Mouse (Mus musculus) layer of hippocampus, adult 2 months (tissue): ENCODE results near the gene Trim47. TPM values are rescaled to one million over a fixed set of nuclear protein-coding genes. Genes with fewer than 3 reads are reported as not detected.

Source experiments
- DNase-seq, 2 experiments: peaks; one replicate each; pipeline ENCODE4 v3.0.0; 2022; ENCODE audit warnings: low spot score in 2 of 2
- H3K27ac ChIP-seq: fragments of 200-600 bp; 2 replicates; pipeline ENCODE4 v1.8.1; 2022
- H3K4me3 ChIP-seq: fragments of 200-600 bp; 2 replicates; pipeline ENCODE4 v1.8.1; 2022; ENCODE audit warnings: mild to moderate bottlenecking
- CTCF ChIP-seq: fragments of 200-600 bp; conservative IDR thresholded peaks from 2 replicates; pipeline ENCODE4 v1.8.1; 2022; ENCODE audit warnings: antibody characterized with exemption, mild to moderate bottlenecking, moderate library complexity
- long read RNA-seq, 2 experiments: library from polyadenylated mRNA; stranded (forward); transcript quantifications; one replicate each; pipeline ENCODE4 v2.0.0; 2021; ENCODE audit warnings: borderline mapping rate in 2 of 2
- total RNA-seq, 2 experiments: library from RNA; stranded (reverse); gene quantifications; 2 replicates each; pipeline ENCODE4 v1.2.3; 2021

Gene Trim47
- 1 to 10 TPM; 4.6 to 7.2 TPM for total RNA-seq
- long read RNA-seq, experiment 1, partial matches to known transcripts, result 1 of 11 reads
- long read RNA-seq, experiment 1, other reads (novel, unspliced or antisense), result 4 of 11 reads
- long read RNA-seq, experiment 2, partial matches to known transcripts, result 1 of 7 reads
- long read RNA-seq, experiment 2, other reads (novel, unspliced or antisense), result 1 of 7 reads

- Histone ChIP-seq H3K27ac (no peak within 1 kb of the TSS), H3K4me3 (no peak within 1 kb of the TSS)
- no peak for TF ChIP-seq CTCF
- DNase-seq, result no peak
These were observed at the start of gene Trim47 for GRCm38 (mm10) chr11:116127156-116127980. TSS of gene Trim47 (minus strand) at chr11:116127210.

DNA sequence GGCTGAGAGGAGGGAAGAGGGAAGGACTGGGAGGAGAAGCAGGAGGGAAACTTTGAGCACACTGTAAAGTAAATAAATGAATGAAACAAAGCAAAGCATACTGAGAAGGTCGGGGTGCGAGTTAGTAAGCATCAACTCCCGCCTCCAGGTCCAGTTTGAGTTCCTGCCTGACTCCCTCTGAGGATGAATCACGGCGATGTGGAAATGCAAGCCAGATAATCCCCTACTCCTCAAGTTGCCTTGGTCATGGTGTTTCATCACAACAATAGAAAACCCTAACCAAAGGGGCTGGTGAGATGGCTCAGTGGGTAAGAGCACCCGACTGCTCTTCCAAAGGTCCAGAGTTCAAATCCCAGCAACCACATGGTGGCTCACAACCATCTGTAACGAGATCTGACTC is 49.0 kb upstream of the Trim47 start:
- H3K27ac ChIP-seq, result no peak overlapping the region
- DNase-seq, result no peak
- no peak for TF ChIP-seq CTCF
- no peak overlapping the region for H3K4me3 ChIP-seq

- DNase-seq, result no peak
- no peak overlapping the region for H3K4me3 ChIP-seq
- no peak for TF ChIP-seq CTCF
- H3K27ac ChIP-seq, result no peak overlapping the region
These were observed 47.9 kb upstream of the Trim47 start for GRCm38 (mm10) chr11:116174775-116175448.

DNA sequence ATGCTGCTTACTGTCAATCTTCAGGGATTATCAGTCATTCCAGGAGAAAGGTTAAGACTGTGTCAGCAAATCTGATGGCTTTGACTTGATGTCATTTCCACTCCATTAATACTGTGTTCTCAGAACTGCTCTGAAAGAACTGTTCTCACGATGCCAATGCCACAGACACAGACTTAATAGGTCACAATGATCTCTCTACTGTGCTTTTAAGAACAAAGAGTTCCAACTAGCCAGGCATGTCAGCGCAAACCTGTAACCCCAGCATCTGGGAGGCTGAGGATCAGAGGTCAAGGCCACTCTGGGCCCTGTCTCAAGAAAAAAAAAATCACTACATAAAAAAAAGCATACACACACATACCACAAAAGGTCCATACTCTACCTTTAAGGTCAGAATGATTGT is 44.9 kb upstream of the Trim47 start:
- no peak for TF ChIP-seq CTCF
- H3K27ac ChIP-seq, result no peak overlapping the region
- DNase-seq, result no peak
- H3K4me3 ChIP-seq, result no peak overlapping the region

DNA sequence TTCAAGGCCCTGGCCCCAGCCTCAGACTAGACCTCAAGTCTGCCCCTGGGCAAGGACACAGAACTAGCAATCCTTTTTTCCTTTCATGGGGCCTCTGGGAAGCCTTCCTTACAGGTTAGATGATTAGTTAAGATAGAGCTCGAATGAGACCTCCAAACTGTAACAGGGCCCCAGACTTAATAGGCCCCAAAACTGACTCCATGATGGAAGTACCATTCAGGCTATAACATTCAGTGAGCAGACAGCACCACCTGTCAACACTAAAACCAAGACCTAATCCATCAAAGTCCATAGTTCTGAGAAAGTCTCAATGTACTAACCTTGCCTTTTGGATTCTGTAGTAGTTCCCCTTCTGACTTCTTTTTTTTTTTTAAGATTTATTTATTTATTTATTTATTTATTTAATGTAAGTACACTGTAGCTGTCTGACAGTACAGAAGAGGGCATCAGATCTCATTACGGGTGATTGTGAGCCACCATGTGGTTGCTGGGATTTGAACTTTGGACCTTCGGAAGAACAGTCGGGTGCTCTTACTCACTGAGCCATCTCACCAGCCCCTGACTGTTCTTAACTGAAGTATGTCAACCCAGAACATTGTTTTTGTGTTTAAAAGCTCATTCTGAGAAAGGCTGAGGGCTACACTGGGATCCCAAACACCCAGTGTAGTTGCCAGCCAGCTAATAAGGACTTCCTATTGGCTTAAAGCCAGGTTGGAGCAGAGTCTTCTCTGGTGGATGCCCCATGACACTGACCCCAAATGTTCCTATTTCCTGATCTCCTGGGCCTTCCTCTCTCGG is 43.2 kb upstream of the Trim47 start:
- no peak for TF ChIP-seq CTCF
- no peak overlapping the region for H3K4me3 ChIP-seq
- DNase-seq, result no peak
- H3K27ac ChIP-seq, result no peak overlapping the region

GRCm38 (mm10) chr11:116169214-116169613 is 42.2 kb upstream of the Trim47 start:
- TF ChIP-seq CTCF, result no peak
- DNase-seq, result no peak

GRCm38 (mm10) chr11:116167884-116168439 is 41.0 kb upstream of the Trim47 start, which contains the start of gene Fbf1:
TSS of gene Fbf1 (minus strand) at chr11:116168166.
- TF ChIP-seq CTCF, result 0 out of 2 replicates have a peak, but pooled peaks have one; percentile 5
- peak; percentile 97 to 99 for DNase-seq
- peak within 1 kb of the TSS; percentile 91 for H3K4me3 ChIP-seq
- peak within 1 kb of the TSS; percentile 91 for H3K27ac ChIP-seq

More at GRCm38 (mm10) chr11:116169214-116169613, 42.2 kb upstream of the Trim47 start:
- H3K27ac ChIP-seq, result no peak overlapping the region
- no peak overlapping the region for H3K4me3 ChIP-seq

DNA sequence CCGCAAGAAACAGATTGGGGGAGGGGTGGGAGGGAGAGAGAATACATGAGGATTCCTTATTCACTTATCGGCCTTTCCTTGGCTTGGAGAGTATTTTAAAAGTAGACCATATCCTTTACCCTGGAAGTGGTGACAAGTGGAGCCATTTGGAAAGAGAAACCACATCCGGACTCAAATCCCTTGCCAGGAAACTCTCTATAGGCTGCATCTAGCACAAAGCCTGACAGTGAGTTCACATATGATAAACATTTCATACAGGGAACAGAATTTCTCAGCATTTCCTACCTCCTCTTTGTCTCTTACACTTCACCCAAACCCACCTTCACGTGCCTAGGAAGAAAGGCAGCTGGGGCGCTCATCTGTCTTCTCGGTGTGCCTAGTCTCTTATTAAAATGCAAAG is 40.2 kb upstream of the Trim47 start:
- DNase-seq, result no peak
- peak overlapping the region; percentile 91 for H3K4me3 ChIP-seq
- H3K27ac ChIP-seq, result peak overlapping the region; percentile 91
- TF ChIP-seq CTCF, result no peak

DNA sequence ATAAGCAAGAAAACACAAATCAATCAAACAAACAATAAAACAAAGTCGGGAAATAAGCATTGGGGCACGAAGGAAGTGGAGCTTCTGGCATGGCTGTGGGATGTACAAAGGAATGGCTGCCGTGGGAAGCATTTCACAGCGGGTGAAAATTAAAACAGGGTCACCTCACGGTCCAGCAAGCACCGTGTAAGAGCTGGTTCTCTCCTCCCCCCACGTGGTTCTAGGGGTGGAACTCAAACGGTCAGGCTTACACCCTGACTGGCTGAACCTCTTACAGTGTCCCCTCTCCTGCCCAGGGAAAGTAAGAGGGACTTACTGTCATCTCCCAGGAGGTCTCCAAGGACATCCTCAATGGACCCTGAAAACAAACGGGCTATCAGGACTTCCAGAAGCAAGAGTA is 36.0 kb upstream of the Trim47 start:
- H3K27ac ChIP-seq, result no peak overlapping the region
- DNase-seq, result no peak
- no peak overlapping the region for H3K4me3 ChIP-seq
- TF ChIP-seq CTCF, result no peak

DNA sequence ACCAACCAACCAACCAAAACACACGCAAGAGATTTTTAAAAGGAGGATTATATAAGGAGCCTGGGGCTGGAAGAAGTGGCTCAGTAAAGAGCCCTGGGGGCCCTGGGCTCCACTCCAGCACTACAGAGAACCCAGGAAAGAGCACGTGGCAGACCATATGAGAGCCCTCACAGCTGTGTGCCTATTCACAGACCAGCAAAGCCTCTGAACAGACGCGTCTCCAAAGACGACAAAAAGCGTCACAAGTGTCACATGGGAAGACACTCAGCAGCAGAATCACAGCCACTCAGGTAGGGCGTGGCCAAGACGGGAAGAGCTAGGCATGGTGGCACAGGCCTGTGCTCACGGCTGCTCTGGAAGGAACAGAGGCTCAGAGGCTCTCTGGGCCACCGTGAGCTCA is 35.1 kb upstream of the Trim47 start:
- no peak for TF ChIP-seq CTCF
- Histone ChIP-seq H3K27ac (peak overlapping the region; percentile 25; the same call in 1 of the 2 replicates), H3K4me3 (no peak overlapping the region)
- peak; percentile 42 to 69 for DNase-seq

DNA sequence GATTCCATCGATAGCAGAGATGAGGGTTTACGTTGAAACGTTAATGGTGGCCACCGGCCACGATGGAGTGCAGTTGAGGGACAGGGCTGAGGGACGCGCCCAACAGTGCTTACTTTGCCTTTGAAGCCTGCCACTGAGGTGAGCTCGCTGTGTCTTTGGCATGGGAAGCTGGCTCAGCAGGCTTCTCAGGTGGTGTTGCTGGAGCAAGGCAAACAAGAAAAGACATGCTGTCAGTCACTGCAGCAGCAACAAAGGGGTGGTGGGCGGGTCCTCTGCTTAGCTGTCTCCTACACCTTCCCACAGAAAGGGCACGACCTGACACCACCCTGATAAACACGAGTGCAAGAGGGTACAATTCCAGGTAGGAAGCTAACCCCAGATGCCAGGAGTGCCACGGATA is 34.3 kb upstream of the Trim47 start:
- DNase-seq, result no peak
- H3K4me3 ChIP-seq, result no peak overlapping the region
- TF ChIP-seq CTCF, result no peak
- 0 out of 2 replicates have a peak overlapping the region, but pooled peaks have one; percentile 23 for H3K27ac ChIP-seq

- Histone ChIP-seq H3K27ac (no peak overlapping the region), H3K4me3 (no peak overlapping the region)
- DNase-seq, result no peak
- no peak for TF ChIP-seq CTCF
These were observed 23.9 kb upstream of the Trim47 start for GRCm38 (mm10) chr11:116150960-116151359.
